Mouse (Mus musculus): ENCODE measurements around the gene Casz1. TPM values are rescaled to one million over a fixed set of nuclear protein-coding genes. Genes with fewer than 3 reads are reported as not detected.

Casz1 gene
- total RNA-seq, 2 experiments from 2014 or later, result 31.2 to 41.3 TPM

GRCm38 (mm10) chr4:148923976-148924375, 119.7 kb downstream of the Casz1 start:
- Histone ChIP-seq H3K4me3 (no peak overlapping the region), H3K27ac (peak overlapping the region; percentile 35; the same call in 1 of the 2 replicates)
- no peak for DNase-seq
- TF ChIP-seq CTCF (IDR thresholded peaks at IDR 0.05), result no peak
- intact Hi-C loops (cut with DNase I), result no loop called here

- Histone ChIP-seq H3K4me3 (no peak overlapping the region), H3K27ac (peak overlapping the region; percentile 38)
- intact Hi-C loops (cut with DNase I), result no loop called here
- no peak for DNase-seq
- TF ChIP-seq CTCF (IDR thresholded peaks at IDR 0.05), result no peak
These were observed 121.5 kb downstream of the Casz1 start for GRCm38 (mm10) chr4:148925589-148926359.

GRCm38 (mm10) chr4:148926459-148926858, 122.2 kb downstream of the Casz1 start:
- Histone ChIP-seq H3K27ac (peak overlapping the region; percentile 4; the same call in 1 of the 2 replicates), H3K4me3 (no peak overlapping the region)
- intact Hi-C loops (cut with DNase I), result no loop called here
- DNase-seq, result no peak
- no peak for TF ChIP-seq CTCF (IDR thresholded peaks at IDR 0.05)

- Histone ChIP-seq H3K4me3 (peak overlapping the region; percentile 28), H3K27ac (peak overlapping the region; percentile 31; the same call in 1 of the 2 replicates)
- intact Hi-C loops (cut with DNase I), result no loop called here
- TF ChIP-seq CTCF (IDR thresholded peaks at IDR 0.05), result no peak
- DNase-seq, result peak; percentile 63
These were observed 124.1 kb downstream of the Casz1 start for GRCm38 (mm10) chr4:148928316-148928715.

- intact Hi-C loops (cut with DNase I), result no loop called here
- H3K4me3 ChIP-seq, result no peak overlapping the region; the same call in 1 of the 2 replicates
- H3K27ac ChIP-seq, result no peak overlapping the region
- no peak for TF ChIP-seq CTCF (IDR thresholded peaks at IDR 0.05)
- no peak for DNase-seq
These were observed 124.6 kb downstream of the Casz1 start for GRCm38 (mm10) chr4:148928876-148929275.

- no peak for TF ChIP-seq CTCF (IDR thresholded peaks at IDR 0.05)
- Histone ChIP-seq H3K27ac (0 out of 2 replicates have a peak overlapping the region, but pooled peaks have one; percentile 2), H3K4me3 (no peak overlapping the region)
- intact Hi-C loops (cut with DNase I), result no loop called here
- DNase-seq, result no peak
These were observed 126.5 kb downstream of the Casz1 start for GRCm38 (mm10) chr4:148930721-148931229.

GRCm38 (mm10) chr4:148933109-148933508, 128.9 kb downstream of the Casz1 start:
- no peak overlapping the region for H3K27ac ChIP-seq
- H3K4me3 ChIP-seq, result no peak overlapping the region
- intact Hi-C loops (cut with DNase I), result no loop called here
- no peak for DNase-seq
- no peak for TF ChIP-seq CTCF (IDR thresholded peaks at IDR 0.05)

GRCm38 (mm10) chr4:148935211-148935610, 131.0 kb downstream of the Casz1 start:
- peak overlapping the region; percentile 76 for H3K27ac ChIP-seq
- intact Hi-C loops (cut with DNase I), result no loop called here
- DNase-seq, result peak; percentile 74
- H3K4me3 ChIP-seq, result no peak overlapping the region
- no peak for TF ChIP-seq CTCF (IDR thresholded peaks at IDR 0.05)

- no peak overlapping the region for H3K4me3 ChIP-seq
- no peak for TF ChIP-seq CTCF (IDR thresholded peaks at IDR 0.05)
- no peak for DNase-seq
- H3K27ac ChIP-seq, result peak overlapping the region; percentile 76
- intact Hi-C loops (cut with DNase I), result no loop called here
These were observed 131.9 kb downstream of the Casz1 start for GRCm38 (mm10) chr4:148936111-148936510.

- DNase-seq, result peak; percentile 91
- peak overlapping the region; percentile 76 for H3K27ac ChIP-seq
- no peak overlapping the region for H3K4me3 ChIP-seq
- intact Hi-C loops (cut with DNase I), result no loop called here
- TF ChIP-seq CTCF (IDR thresholded peaks at IDR 0.05), result no peak
These were observed 132.5 kb downstream of the Casz1 start for GRCm38 (mm10) chr4:148936727-148937126.

GRCm38 (mm10) chr4:148938546-148938945, 134.3 kb downstream of the Casz1 start:
- intact Hi-C loops (cut with DNase I), result no loop called here
- no peak overlapping the region for H3K27ac ChIP-seq
- no peak for DNase-seq
- H3K4me3 ChIP-seq, result no peak overlapping the region
- TF ChIP-seq CTCF (IDR thresholded peaks at IDR 0.05), result no peak

- peak overlapping the region; percentile 30 for H3K4me3 ChIP-seq
- peak overlapping the region; percentile 13; the same call in 1 of the 2 replicates for H3K27ac ChIP-seq
These were observed 136.5 kb downstream of the Casz1 start for GRCm38 (mm10) chr4:148940674-148941211.

GRCm38 (mm10) chr4:148941321-148941720, 137.1 kb downstream of the Casz1 start:
- peak overlapping the region; percentile 13 for H3K27ac ChIP-seq
- H3K4me3 ChIP-seq, result no peak overlapping the region
- no peak for DNase-seq
- TF ChIP-seq CTCF (IDR thresholded peaks at IDR 0.05), result no peak
- intact Hi-C loops (cut with DNase I), result no loop called here

More at GRCm38 (mm10) chr4:148940674-148941211, 136.5 kb downstream of the Casz1 start:
- TF ChIP-seq CTCF (IDR thresholded peaks at IDR 0.05), result no peak
- intact Hi-C loops (cut with DNase I), result no loop called here
- DNase-seq, result peak; percentile 73
